Mouse (Mus musculus) embryonic fibroblast, embryonic 13.5 days (primary cell): ENCODE data around the gene Susd2. TPM values are rescaled to one million over a fixed set of nuclear protein-coding genes. Genes with fewer than 3 reads are reported as not detected.
A peak's percentile ranks its signal among the peaks of the same experiment; 100 is the strongest.

ENCODE experiments used
- H3K27ac ChIP-seq: 2 replicates; pipeline ENCODE4 v1.5.1; 2012; ENCODE audit warnings: low read length, control low read depth, inconsistent platforms; ENCODE audit not compliant: insufficient read depth
- H3K4me1 ChIP-seq: 2 replicates; pipeline ENCODE4 v1.6.1; 2011; ENCODE audit warnings: low read length; ENCODE audit not compliant: control insufficient read depth, insufficient read depth
- H3K4me3 ChIP-seq: 2 replicates; pipeline ENCODE4 v1.5.1; 2011; ENCODE audit warnings: mild to moderate bottlenecking, control low read depth, low read length; ENCODE audit not compliant: insufficient read depth
- CTCF ChIP-seq: IDR thresholded peaks from 2 replicates; pipeline ENCODE4 v1.5.1; 2011; ENCODE audit warnings: mild to moderate bottlenecking, control low read depth, low read length, moderate library complexity, borderline replicate concordance; ENCODE audit not compliant: insufficient read depth
- POLR2A ChIP-seq: IDR thresholded peaks from 2 replicates; pipeline ENCODE4 v1.6.1; 2011; ENCODE audit warnings: low read depth, mild to moderate bottlenecking, control low read depth, low read length, moderate library complexity
- polyA plus RNA-seq: library from polyadenylated mRNA; stranded (reverse); fragments of >200 nt; gene quantifications from 2 replicates; pipeline ENCODE4 v1.2.4, GENCODE M21; 2011; ENCODE audit warnings: low read depth; ENCODE audit not compliant: missing spikeins, insufficient read length

Gene Susd2
- polyA plus RNA-seq, 1 experiment = 1.1 TPM

- no peaks in the 10 kb centered on the region for H3K4me1 ChIP-seq
- no peak for TF ChIP-seq POLR2A
- no peak for TF ChIP-seq CTCF
- H3K4me3 ChIP-seq = no peak overlapping the region
- H3K27ac ChIP-seq = no peak overlapping the region
Measured at GRCm38 (mm10) chr10:75642891-75643290, 917 bp downstream of the Susd2 start.

- Histone ChIP-seq H3K4me3 (no peak overlapping the region), H3K27ac (no peak overlapping the region), H3K4me1 (no peaks in the 10 kb centered on the region)
- TF ChIP-seq CTCF (no peak), POLR2A (no peak)
Measured at GRCm38 (mm10) chr10:75642436-75642835, 1.4 kb downstream of the Susd2 start.

- TF ChIP-seq CTCF (no peak), POLR2A (no peak)
- H3K4me1 ChIP-seq = no peaks in the 10 kb centered on the region
- H3K27ac ChIP-seq = no peak overlapping the region
- H3K4me3 ChIP-seq = no peak overlapping the region
Measured at GRCm38 (mm10) chr10:75641721-75642222, 2.0 kb downstream of the Susd2 start.

GRCm38 (mm10) chr10:75637711-75638110 is 6.1 kb downstream of the Susd2 start:
- no peak overlapping the region for H3K4me3 ChIP-seq
- H3K4me1 ChIP-seq = no peaks in the 10 kb centered on the region
- no peak overlapping the region for H3K27ac ChIP-seq
- no peak for TF ChIP-seq CTCF
- TF ChIP-seq POLR2A = no peak

GRCm38 (mm10) chr10:75636084-75636786 is 7.6 kb downstream of the Susd2 start:
- Histone ChIP-seq H3K27ac (no peak overlapping the region), H3K4me1 (no peaks in the 10 kb centered on the region), H3K4me3 (no peak overlapping the region)
- no peak for TF ChIP-seq CTCF
- no peak for TF ChIP-seq POLR2A

- TF ChIP-seq POLR2A (no peak), CTCF (peak; percentile 64; the same call in 1 of the 2 replicates)
Measured at GRCm38 (mm10) chr10:75635693-75636055, 8.1 kb downstream of the Susd2 start.

GRCm38 (mm10) chr10:75635019-75635692 is 8.7 kb downstream of the Susd2 start:
- TF ChIP-seq CTCF = no peak
- TF ChIP-seq POLR2A = no peak
- no peak overlapping the region for H3K4me3 ChIP-seq
- H3K4me1 ChIP-seq = no peaks in the 10 kb centered on the region
- H3K27ac ChIP-seq = no peak overlapping the region

More at GRCm38 (mm10) chr10:75635693-75636055, 8.1 kb downstream of the Susd2 start:
- no peak overlapping the region for H3K27ac ChIP-seq
- no peaks in the 10 kb centered on the region for H3K4me1 ChIP-seq
- H3K4me3 ChIP-seq = no peak overlapping the region

- no peak overlapping the region for H3K27ac ChIP-seq
- no peak overlapping the region for H3K4me3 ChIP-seq
- no peak for TF ChIP-seq POLR2A
- TF ChIP-seq CTCF = no peak
- no peaks in the 10 kb centered on the region for H3K4me1 ChIP-seq
Measured at GRCm38 (mm10) chr10:75634610-75635009, 9.2 kb downstream of the Susd2 start.

GRCm38 (mm10) chr10:75633576-75634139 is 10.2 kb downstream of the Susd2 start:
- Histone ChIP-seq H3K4me3 (no peak overlapping the region), H3K4me1 (no peaks in the 10 kb centered on the region), H3K27ac (no peak overlapping the region)
- TF ChIP-seq POLR2A (no peak), CTCF (no peak)

- Histone ChIP-seq H3K27ac (no peak overlapping the region), H3K4me3 (no peak overlapping the region), H3K4me1 (no peaks in the 10 kb centered on the region)
- TF ChIP-seq CTCF = no peak
- TF ChIP-seq POLR2A = no peak
Measured at GRCm38 (mm10) chr10:75633048-75633447, 10.8 kb downstream of the Susd2 start.
